Mouse (Mus musculus): ENCODE data around the gene Lef1.

DNA sequence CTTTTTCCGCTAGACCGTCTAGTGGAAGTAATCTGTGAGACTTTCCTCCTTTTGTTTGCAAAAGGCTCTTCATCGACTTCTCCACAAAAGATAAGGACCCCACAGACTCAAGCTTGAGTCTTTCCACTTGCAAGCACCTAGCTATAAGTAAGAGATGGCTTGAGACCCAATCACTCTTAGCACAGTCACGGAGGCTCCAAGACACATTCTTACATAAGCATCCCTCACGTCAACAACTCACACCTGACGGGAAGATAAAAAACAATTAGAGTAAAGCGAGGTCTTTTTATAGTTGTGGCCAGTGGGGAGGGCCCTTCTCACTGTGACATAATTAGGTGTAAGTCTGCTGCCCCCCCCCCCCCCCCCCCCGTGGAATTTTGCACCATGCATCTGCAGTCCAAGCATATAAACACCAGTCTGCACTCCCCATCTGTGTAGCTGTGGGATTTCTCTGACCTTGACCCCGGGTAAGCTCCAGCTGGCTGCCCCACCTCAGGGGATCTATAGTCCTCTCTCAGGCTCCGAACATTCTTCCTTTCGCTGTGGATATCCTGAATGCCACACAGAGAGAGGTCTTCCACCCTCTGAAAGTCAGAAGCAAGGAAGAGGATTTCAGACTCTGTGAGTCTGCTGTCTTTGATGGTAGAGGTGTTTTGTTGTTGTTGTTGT lies 61.2 kb downstream of the Lef1 start:
- TF ChIP-seq POLR2A (IDR thresholded peaks at IDR 0.05; ENCODE audit: insufficient read length, low read depth): no peak
- no peak for TF ChIP-seq MYOG (IDR thresholded peaks at IDR 0.05; ENCODE audit: control insufficient read depth in 1 of 3, insufficient read depth in 1 of 3, insufficient read length in 2 of 3, low read depth in 2 of 3)
- no peak for TF ChIP-seq USF1 (IDR thresholded peaks at IDR 0.05; ENCODE audit: low read depth)
- no peak for TF ChIP-seq MAX (IDR thresholded peaks at IDR 0.05; ENCODE audit: low read depth)
